Mouse (Mus musculus) midbrain, embryonic 16.5 days (tissue): ENCODE measurements at regions not wholly inside any gene's neighbourhood (a gene's known extent, or its start where the extent isn't known, plus 50 kb on each side); places are given as distances from the start of the nearest gene placed in this dataset.

Source experiments
- ATAC-seq: fragments of 200-750 bp; cut with Nextera tagmentation; 2 replicates; pipeline ENCODE4 v1.8.0; 2017; ENCODE audit warnings: moderate TSS enrichment
- H3K27ac ChIP-seq: fragments of 300-500 bp; sonication (generic); 2 replicates; pipeline ENCODE4 v1.5.1; 2014; ENCODE audit warnings: mild to moderate bottlenecking, low read length, mixed read lengths
- H3K27me3 ChIP-seq: fragments of 300-500 bp; sonication (generic); 2 replicates; pipeline ENCODE4 v1.6.1; 2014; ENCODE audit warnings: low read depth, low read length, mixed read lengths; ENCODE audit not compliant: control insufficient read depth, insufficient read depth
- H3K36me3 ChIP-seq: fragments of 300-500 bp; sonication (generic); 2 replicates; pipeline ENCODE4 v1.6.1; 2014; ENCODE audit warnings: mild to moderate bottlenecking, low read length, moderate library complexity, mixed read lengths; ENCODE audit not compliant: control insufficient read depth, insufficient read depth
- H3K4me1 ChIP-seq: fragments of 300-500 bp; sonication (generic); 2 replicates; pipeline ENCODE4 v1.6.1; 2014; ENCODE audit warnings: mild to moderate bottlenecking, low read length, mixed read lengths; ENCODE audit not compliant: control insufficient read depth, insufficient read depth
- H3K4me2 ChIP-seq: fragments of 300-500 bp; sonication (generic); 2 replicates; pipeline ENCODE4 v1.6.1; 2014; ENCODE audit warnings: mild to moderate bottlenecking, low read length, mixed read lengths
- H3K4me3 ChIP-seq: fragments of 300-500 bp; sonication (generic); 2 replicates; pipeline ENCODE4 v1.5.1; 2014; ENCODE audit warnings: low read depth, mild to moderate bottlenecking, low read length, moderate library complexity, mixed read lengths
- H3K9ac ChIP-seq: fragments of 300-500 bp; sonication (generic); 2 replicates; pipeline ENCODE4 v1.6.1; 2014; ENCODE audit warnings: low read depth, low read length, mixed read lengths
- H3K9me3 ChIP-seq: fragments of 300-500 bp; sonication (generic); replicated peaks from 2 replicates; pipeline ENCODE4 v1.6.1; 2014; ENCODE audit warnings: mild to moderate bottlenecking, low read length, mixed read lengths; ENCODE audit not compliant: control insufficient read depth, poor library complexity, severe bottlenecking
- WGBS: fragments of 180-500 bp; shearing (Covaris S2); extraction: QIAGEN DNeasy Blood & Tissue Kit; methylation state at CpG from one replicate; pipeline ENCODE4 v1.1.7; 2014; 5-methylcytosine and 5-hydroxymethylcytosine counted together

DNA sequence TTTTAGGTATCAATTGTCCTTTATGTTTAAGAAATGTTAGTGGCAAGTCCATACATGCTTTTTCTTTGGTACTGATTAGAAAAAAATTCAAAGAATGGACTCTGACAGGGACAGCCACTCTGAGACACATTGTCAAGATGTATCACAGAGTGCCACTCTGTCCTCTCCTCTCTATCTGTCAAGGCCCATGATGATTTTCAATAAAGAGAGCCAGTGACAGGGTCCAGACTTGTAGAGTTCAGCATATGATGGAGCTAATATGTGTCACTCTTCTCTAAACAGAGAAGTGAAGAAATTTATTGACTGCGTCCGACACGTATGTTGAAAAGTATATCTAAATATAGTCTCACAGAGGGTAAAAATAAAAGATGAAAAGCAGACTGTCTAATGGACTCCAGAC is 672.2 kb upstream of the 4930452B06Rik start:
- no peaks in the 10 kb centered on the region for H3K4me1 ChIP-seq
- no peaks in the 10 kb centered on the region for H3K9me3 ChIP-seq
- H3K4me3 ChIP-seq, result no peak overlapping the region
- H3K36me3 ChIP-seq, result no peaks in the 10 kb centered on the region
- H3K4me2 ChIP-seq, result no peak overlapping the region
- 88% methylated on average over 3 of the region's 3 CpGs for WGBS
- no peak overlapping the region for H3K27ac ChIP-seq
- H3K27me3 ChIP-seq, result no peaks in the 10 kb centered on the region
- no peak for ATAC-seq
- H3K9ac ChIP-seq, result no peak overlapping the region

DNA sequence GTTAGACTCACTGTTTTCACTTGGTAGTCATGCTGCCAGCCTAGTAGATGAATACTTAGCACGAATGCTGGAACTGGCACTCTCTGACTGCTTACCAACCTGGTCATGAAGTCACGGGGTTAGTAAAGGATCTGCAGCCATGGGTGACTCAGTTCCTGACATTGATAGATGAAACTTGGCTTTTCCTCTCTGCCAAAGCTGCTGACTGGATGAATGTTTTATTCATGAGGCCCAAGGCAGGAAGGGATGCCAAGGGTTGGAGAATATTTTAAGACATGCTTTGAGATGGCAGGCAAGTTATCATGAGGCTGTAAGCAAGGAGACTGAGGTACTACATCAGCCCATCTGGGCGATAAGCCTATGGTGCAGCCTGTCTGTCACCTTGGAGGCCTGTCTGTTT is 671.1 kb upstream of the 4930452B06Rik start:
- no peak overlapping the region for H3K9ac ChIP-seq
- no peak overlapping the region for H3K27ac ChIP-seq
- 83% methylated on average over 3 of the region's 3 CpGs for whole genome bisulfite sequencing
- no peak overlapping the region for H3K4me2 ChIP-seq
- H3K27me3 ChIP-seq, result no peaks in the 10 kb centered on the region
- no peaks in the 10 kb centered on the region for H3K9me3 ChIP-seq
- no peaks in the 10 kb centered on the region for H3K36me3 ChIP-seq
- H3K4me3 ChIP-seq, result no peak overlapping the region
- ATAC-seq, result no peak
- H3K4me1 ChIP-seq, result no peaks in the 10 kb centered on the region

DNA sequence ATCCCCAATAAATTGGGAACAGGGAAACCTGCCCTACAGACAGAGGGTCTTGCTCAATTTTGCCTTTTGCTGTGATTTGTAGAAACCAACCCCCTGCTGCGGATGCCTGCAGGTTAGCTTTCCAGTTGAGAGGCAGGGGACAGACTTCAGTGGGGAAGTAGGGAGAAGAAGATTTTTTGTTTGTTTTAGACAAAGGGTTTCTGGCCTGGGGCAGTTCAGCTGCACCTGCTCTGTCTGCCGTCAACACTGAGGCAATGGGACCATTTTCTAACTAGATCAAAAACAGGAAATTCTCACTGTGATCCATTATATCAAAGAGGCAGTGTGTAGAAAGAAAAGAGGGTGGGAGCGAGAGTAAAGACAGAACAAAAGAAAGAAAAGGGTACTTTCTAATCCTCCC is 665.6 kb upstream of the 4930452B06Rik start:
- no peak overlapping the region for H3K27ac ChIP-seq
- no peaks in the 10 kb centered on the region for H3K27me3 ChIP-seq
- no peaks in the 10 kb centered on the region for H3K9me3 ChIP-seq
- no peak for ATAC-seq
- H3K4me1 ChIP-seq, result 0 out of 2 replicates have a peak, but pooled peaks cover 5% of the 10 kb centered on the region
- no peak overlapping the region for H3K4me2 ChIP-seq
- WGBS, result 19% methylated on average over 3 of the region's 3 CpGs
- no peak overlapping the region for H3K9ac ChIP-seq
- no peaks in the 10 kb centered on the region for H3K36me3 ChIP-seq
- no peak overlapping the region for H3K4me3 ChIP-seq

DNA sequence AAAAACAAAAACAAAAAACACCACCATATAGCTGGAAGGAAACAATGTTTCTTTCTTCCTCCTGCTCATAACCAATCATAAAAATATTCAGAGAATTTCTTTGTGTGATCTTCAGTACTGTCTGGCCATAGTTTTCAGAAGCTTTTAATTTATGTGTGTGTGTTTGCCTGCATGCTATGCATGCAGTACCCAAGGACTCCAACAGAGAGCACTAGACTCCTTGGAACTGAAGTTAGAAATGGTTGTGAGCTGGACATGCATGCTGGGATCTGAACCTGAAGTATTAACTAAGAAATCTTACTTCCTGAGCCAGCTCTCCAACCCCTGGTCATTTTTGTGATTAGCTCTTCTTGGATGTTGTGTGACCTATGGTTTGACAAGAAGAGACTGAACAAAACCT is 664.7 kb upstream of the 4930452B06Rik start:
- Histone ChIP-seq H3K4me2 (no peak overlapping the region), H3K4me3 (no peak overlapping the region), H3K36me3 (no peaks in the 10 kb centered on the region), H3K4me1 (0 out of 2 replicates have a peak, but pooled peaks cover 5% of the 10 kb centered on the region), H3K9me3 (no peaks in the 10 kb centered on the region), H3K27ac (no peak overlapping the region), H3K27me3 (no peaks in the 10 kb centered on the region), H3K9ac (no peak overlapping the region)
- no peak for ATAC-seq

DNA sequence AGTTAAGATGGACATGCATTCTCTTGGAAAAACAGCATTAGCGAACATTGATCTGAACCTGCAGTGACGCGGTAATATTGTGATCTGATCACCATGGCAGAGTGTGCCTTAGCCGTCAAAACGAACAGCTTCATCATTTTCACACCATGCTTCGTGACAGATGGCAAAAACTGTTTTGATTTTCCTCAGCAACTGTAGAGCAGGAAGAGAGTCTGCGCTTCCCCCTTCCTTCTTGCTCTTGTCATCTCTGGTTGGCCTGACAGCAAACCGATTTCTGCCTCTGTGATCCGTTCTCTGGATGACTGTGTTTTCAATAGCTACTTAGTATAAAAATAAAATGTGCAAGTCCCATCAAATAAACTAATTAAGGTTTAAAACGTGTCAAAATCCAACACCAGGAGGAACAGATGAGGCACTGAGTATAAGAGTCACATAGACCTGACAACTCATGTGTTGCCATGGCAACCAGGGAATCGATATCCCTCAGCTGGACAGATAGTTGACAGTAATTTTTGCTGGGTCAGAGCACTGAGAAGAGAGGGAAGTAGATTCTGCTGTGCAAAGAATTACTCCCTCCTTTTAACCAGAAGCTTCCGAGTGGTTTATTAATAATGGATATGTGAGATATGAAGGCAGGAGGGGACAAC is 663.9 kb upstream of the 4930452B06Rik start:
- Histone ChIP-seq H3K27ac (0 out of 2 replicates have a peak overlapping the region, but pooled peaks have one; percentile 46), H3K9ac (no peak overlapping the region), H3K36me3 (no peaks in the 10 kb centered on the region), H3K4me2 (peak overlapping the region; percentile 5; the same call in 1 of the 2 replicates), H3K9me3 (no peaks in the 10 kb centered on the region), H3K27me3 (no peaks in the 10 kb centered on the region), H3K4me3 (no peak overlapping the region), H3K4me1 (0 out of 2 replicates have a peak, but pooled peaks cover 5% of the 10 kb centered on the region)
- WGBS, result 52% methylated on average over 12 of the region's 12 CpGs
- ATAC-seq, result peak; percentile 87

DNA sequence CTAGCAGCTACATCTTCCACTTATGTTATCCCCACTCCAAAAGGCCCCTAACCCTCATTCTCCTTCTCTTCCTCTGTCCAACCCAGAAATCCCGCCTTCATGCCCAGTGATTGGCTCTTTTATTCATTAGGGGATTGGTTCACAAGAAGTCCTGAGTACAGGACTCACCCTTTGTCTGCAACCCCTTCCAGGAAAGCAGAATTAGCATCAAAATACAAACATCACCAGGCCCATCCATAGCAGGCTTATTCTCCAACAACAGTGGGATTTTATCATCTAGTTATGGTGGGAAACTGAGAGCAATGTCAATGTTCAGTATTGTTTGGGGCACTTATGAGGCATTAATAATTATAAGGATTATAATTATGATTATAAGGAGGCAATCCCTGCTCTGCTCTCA is 661.3 kb upstream of the 4930452B06Rik start:
- Histone ChIP-seq H3K36me3 (no peaks in the 10 kb centered on the region), H3K27ac (no peak overlapping the region), H3K4me3 (no peak overlapping the region), H3K9ac (no peak overlapping the region), H3K4me2 (no peak overlapping the region), H3K9me3 (no peaks in the 10 kb centered on the region), H3K4me1 (0 out of 2 replicates have a peak, but pooled peaks cover 5% of the 10 kb centered on the region), H3K27me3 (no peaks in the 10 kb centered on the region)
- 70% methylated on average over 1 of the region's 1 CpGs for WGBS
- no peak for ATAC-seq

DNA sequence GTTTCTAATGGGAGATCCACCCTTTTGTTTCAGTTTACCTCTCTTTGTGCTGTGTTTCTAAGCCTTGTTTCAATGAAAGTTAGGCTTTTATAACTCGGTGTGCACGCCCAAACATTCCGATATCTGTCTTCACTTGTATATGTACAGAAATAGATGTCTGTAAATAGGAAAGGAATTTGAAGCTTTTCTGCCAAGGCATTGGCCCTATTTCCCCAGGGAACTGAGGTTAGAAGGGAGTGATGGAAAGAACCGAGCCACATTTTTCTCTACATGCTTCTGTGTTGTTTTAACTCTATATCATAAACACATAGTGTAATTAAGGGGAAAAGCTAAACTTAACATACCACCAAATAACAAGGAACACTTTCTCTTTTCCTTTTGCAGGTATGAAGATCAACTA is 653.8 kb upstream of the 4930452B06Rik start:
- no peak for ATAC-seq
- no peak overlapping the region for H3K9ac ChIP-seq
- 86% methylated on average over 4 of the region's 4 CpGs for WGBS
- no peaks in the 10 kb centered on the region for H3K27me3 ChIP-seq
- no peaks in the 10 kb centered on the region for H3K4me1 ChIP-seq
- H3K9me3 ChIP-seq, result no peaks in the 10 kb centered on the region
- no peaks in the 10 kb centered on the region for H3K36me3 ChIP-seq
- no peak overlapping the region for H3K4me3 ChIP-seq
- no peak overlapping the region for H3K27ac ChIP-seq
- no peak overlapping the region for H3K4me2 ChIP-seq

DNA sequence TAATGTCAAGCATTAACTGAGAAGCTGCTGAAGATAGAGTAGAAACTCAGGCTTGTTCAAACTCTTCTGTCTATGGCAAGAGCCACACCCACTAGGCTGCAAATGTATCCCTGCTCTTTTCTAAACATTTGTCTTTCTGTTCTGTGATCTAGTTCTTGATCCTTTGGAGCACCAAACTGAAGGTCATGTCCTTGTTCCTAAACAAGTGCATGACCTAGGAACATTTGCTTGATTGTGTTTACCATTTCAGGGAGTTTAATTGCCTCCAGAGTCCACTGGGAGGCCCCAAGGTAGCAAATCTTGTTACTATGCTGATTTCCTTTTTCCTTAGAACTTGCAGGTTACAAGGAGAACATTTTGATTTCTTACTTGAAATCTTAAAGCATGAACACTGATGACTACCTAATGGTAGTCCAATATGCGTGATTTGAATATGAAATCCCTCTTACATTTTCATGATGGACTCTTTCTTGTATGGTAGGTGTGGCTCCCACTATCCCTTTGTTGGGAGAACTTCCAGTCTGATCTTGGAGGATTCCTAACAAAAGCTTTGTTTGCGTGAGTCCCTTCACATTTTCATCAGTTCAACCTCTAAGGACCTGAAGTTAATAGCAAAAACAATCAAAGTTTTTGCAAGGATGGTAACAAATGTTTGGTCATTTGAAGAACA is 652.9 kb upstream of the 4930452B06Rik start:
- Histone ChIP-seq H3K36me3 (no peaks in the 10 kb centered on the region), H3K27ac (no peak overlapping the region), H3K9me3 (no peaks in the 10 kb centered on the region), H3K27me3 (no peaks in the 10 kb centered on the region), H3K4me2 (no peak overlapping the region), H3K4me1 (no peaks in the 10 kb centered on the region), H3K4me3 (no peak overlapping the region), H3K9ac (no peak overlapping the region)
- no peak for ATAC-seq
- 88% methylated on average over 2 of the region's 2 CpGs for WGBS

DNA sequence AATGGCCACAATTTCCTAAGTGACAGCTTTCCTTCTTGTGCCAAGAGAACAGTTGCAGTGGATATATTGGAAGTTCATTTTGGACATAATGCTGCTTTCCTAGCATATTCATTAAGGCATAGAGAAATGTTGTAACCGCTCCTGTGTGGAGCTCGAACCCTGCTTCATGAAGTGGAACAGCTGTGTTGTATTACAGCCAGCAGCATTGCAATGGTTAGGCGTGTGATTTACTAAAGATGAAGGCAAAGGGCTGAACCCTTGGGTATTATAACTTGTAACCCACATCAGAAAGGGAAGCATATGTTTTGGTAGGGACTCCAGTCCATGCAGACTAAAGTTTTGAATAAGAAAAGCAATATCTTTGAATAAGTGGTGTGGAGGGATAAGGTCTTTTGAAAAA is 649.2 kb upstream of the 4930452B06Rik start:
- no peaks in the 10 kb centered on the region for H3K27me3 ChIP-seq
- no peak overlapping the region for H3K4me2 ChIP-seq
- 88% methylated on average over 3 of the region's 3 CpGs for WGBS
- H3K27ac ChIP-seq, result no peak overlapping the region
- H3K9ac ChIP-seq, result no peak overlapping the region
- H3K36me3 ChIP-seq, result no peaks in the 10 kb centered on the region
- no peaks in the 10 kb centered on the region for H3K4me1 ChIP-seq
- ATAC-seq, result no peak
- H3K4me3 ChIP-seq, result no peak overlapping the region
- H3K9me3 ChIP-seq, result no peaks in the 10 kb centered on the region
